Mouse (Mus musculus) erythroblast, embryonic 14.5 days (primary cell): ENCODE results near the gene Plekhg5. TPM values are rescaled to one million over a fixed set of nuclear protein-coding genes. Genes with fewer than 3 reads are reported as not detected.

Experiments used
- H3K27me3 ChIP-seq: 2 replicates; pipeline ENCODE4 v1.6.1; 2012; ENCODE audit warnings: inconsistent platforms; ENCODE audit not compliant: control insufficient read depth
- H3K36me3 ChIP-seq: 2 replicates; pipeline ENCODE4 v1.6.1; 2012; ENCODE audit warnings: mild to moderate bottlenecking, inconsistent platforms; ENCODE audit not compliant: control insufficient read depth
- H3K4me1 ChIP-seq: 2 replicates; pipeline ENCODE4 v1.6.1; 2012; ENCODE audit warnings: inconsistent platforms; ENCODE audit not compliant: control insufficient read depth
- H3K4me3 ChIP-seq: replicated peaks from 2 replicates; pipeline ENCODE3; 2012; ENCODE audit warnings: moderate library complexity, mild to moderate bottlenecking, inconsistent platforms
- H3K9me3 ChIP-seq: 2 replicates; pipeline ENCODE4 v1.6.1; 2012; ENCODE audit warnings: low read length, inconsistent platforms, mixed read lengths; ENCODE audit not compliant: control insufficient read depth
- GATA1 ChIP-seq: IDR thresholded peaks from 2 replicates; pipeline ENCODE4 v1.6.1; 2012; ENCODE audit warnings: low read length, inconsistent platforms, mixed read lengths
- TAL1 ChIP-seq: IDR thresholded peaks from 3 replicates; pipeline ENCODE4 v1.6.1; 2012; ENCODE audit warnings: low read length, inconsistent platforms, mixed read lengths
- polyA plus RNA-seq: library from polyadenylated mRNA; stranded (reverse); fragments of >175 nt; gene quantifications from 2 replicates; pipeline ENCODE4 v1.2.3, GENCODE M21; 2012

Gene Plekhg5
- polyA plus RNA-seq, 1 experiment = 10.0 TPM

DNA sequence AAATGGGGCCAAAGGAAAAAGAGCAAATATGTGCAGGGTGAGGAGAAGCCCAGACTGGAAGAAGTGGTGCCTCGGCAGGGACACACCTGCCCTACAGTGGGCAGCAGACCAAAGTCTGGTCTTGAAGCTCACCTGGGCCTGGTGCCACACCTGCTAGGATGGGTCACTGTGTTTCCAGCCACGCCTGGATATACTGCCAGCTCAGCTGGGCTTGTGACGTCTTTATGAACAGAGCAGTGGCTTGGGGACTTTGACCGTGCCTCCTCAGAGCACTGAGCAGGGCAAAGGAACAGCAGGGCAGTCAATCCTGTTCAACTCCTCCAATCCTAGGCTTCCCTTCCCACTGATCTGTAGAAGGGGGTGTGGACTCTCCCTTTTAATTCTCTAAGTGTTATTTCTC is 88.5 kb downstream of the Plekhg5 start:
- peaks cover 8% of the 10 kb centered on the region; the same call in 1 of the 2 replicates for H3K9me3 ChIP-seq
- TF ChIP-seq TAL1 = no peak
- no peak for TF ChIP-seq GATA1
- H3K4me1 ChIP-seq = peaks cover 22% of the 10 kb centered on the region
- no peak overlapping the region for H3K4me3 ChIP-seq
- H3K27me3 ChIP-seq = peaks cover 62% of the 10 kb centered on the region
- H3K36me3 ChIP-seq = no peaks in the 10 kb centered on the region

DNA sequence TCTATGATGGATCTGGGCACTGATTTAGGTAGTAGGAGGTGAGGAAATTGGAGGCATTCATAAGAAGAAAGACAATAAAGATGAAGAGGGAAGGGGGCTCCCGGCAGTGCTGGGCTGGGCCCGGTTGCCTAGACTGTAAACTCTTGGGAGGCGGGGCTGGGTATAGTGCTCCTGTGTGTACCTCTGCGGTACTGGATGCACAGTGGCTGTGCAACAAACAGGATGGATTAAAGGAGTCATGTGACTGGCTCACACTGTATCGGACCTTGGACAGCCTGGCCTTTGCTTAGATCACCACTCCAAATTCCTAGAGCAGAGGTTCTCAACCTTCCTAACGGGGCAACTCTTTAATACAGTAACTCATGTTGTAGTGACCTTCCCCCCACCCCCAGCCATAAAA is 89.3 kb downstream of the Plekhg5 start:
- Histone ChIP-seq H3K27me3 (peaks cover 63% of the 10 kb centered on the region), H3K4me1 (peaks cover 22% of the 10 kb centered on the region), H3K36me3 (no peaks in the 10 kb centered on the region), H3K9me3 (peaks cover 8% of the 10 kb centered on the region; the same call in 1 of the 2 replicates), H3K4me3 (no peak overlapping the region)
- TF ChIP-seq GATA1 (no peak), TAL1 (no peak)

DNA sequence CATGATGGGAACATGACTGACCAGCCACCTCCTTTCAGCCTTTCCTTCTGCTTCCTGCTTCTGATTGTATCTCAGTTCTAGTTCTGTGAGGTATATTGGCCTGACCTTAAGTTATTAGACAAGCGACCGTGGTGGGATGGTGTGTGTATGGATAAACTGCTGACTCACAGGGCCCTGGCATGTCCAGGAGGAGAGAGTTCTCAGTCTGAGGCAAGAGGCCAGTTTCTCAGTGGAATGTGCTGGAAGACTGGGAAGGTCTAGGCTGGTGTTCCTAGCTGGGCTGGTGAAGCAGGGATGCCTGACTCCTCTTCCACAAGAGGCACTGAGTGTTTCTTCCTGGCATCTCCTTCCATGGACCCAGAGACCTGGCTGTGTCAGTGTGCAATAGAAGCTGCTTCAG is 90.5 kb downstream of the Plekhg5 start:
- no peak overlapping the region for H3K4me3 ChIP-seq
- no peaks in the 10 kb centered on the region for H3K36me3 ChIP-seq
- H3K4me1 ChIP-seq = peaks cover 22% of the 10 kb centered on the region
- peaks cover 8% of the 10 kb centered on the region; the same call in 1 of the 2 replicates for H3K9me3 ChIP-seq
- no peak for TF ChIP-seq GATA1
- TF ChIP-seq TAL1 = no peak
- H3K27me3 ChIP-seq = peaks cover 55% of the 10 kb centered on the region

Other genes starting within 250 kb of the Plekhg5 start
- 1.3 and 1.8 TPM in 2 replicates for gene Camta1, start 210.6 kb upstream of the Plekhg5 start, polyA plus RNA-seq
- gene Dnajc11, start 138.8 kb upstream of the Plekhg5 start, polyA plus RNA-seq = 7.6 and 11.2 TPM in 2 replicates
- 1.8 and 2.4 TPM in 2 replicates for gene Thap3, start 83.5 kb upstream of the Plekhg5 start, polyA plus RNA-seq
- 0.99 and 1.0 TPM in 2 replicates for gene Phf13, start 76.2 kb upstream of the Plekhg5 start, polyA plus RNA-seq
- gene Klhl21, start 63.7 kb upstream of the Plekhg5 start, polyA plus RNA-seq = 0.97 and 1.1 TPM in 2 replicates
- 0.82 and 0.86 TPM in 2 replicates for gene Zbtb48, start 44.8 kb upstream of the Plekhg5 start, polyA plus RNA-seq
- not detected in 2 replicates for gene Tas1r1, start 33.9 kb upstream of the Plekhg5 start, polyA plus RNA-seq
- 0.72 and 0.87 TPM in 2 replicates for gene Nol9, start 33.2 kb upstream of the Plekhg5 start, polyA plus RNA-seq
- 0.37 and 0.81 TPM in 2 replicates for gene Tnfrsf25, start 43.4 kb downstream of the Plekhg5 start, polyA plus RNA-seq
- gene Espn, start 79.9 kb downstream of the Plekhg5 start, polyA plus RNA-seq = 0.08 and 0.11 TPM in 2 replicates
- gene Hes2, start 86.4 kb downstream of the Plekhg5 start, polyA plus RNA-seq = not detected in 2 replicates
- 0.40 and 0.51 TPM in 2 replicates for gene Acot7, start 105.6 kb downstream of the Plekhg5 start, polyA plus RNA-seq
- not detected in 2 replicates for gene Gpr153, start 201.7 kb downstream of the Plekhg5 start, polyA plus RNA-seq
- gene Hes3, start 219.2 kb downstream of the Plekhg5 start, polyA plus RNA-seq = not detected in 2 replicates
- gene Icmt, start 224.7 kb downstream of the Plekhg5 start, polyA plus RNA-seq = 1.6 and 2.6 TPM in 2 replicates
- gene Rnf207, start 246.5 kb downstream of the Plekhg5 start, polyA plus RNA-seq = 0.01 TPM in 1 of 2 replicates, not detected in the other